18 mouse cellular contexts compared by ENCODE assay signal in the genomic region with DNA sequence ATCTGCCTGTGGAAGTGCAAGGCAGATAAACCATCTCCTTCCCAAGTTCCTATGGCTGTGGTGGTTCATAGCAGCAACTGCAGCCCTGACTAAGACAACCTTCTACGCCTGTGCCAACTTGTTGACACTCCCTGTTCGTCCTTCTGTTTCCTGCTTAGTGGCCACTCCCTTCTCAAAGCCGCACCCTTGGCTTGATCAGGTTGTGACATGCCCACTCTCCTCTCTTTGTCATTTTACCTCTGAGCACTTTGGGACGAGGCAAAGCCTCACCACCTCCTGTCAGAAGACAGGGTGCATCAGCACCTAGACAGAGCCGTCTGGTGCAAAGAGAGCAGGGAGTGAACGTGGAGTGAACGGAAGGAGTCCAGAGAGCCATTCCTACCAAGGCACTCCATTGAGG. TPM values are rescaled to one million over a fixed set of nuclear protein-coding genes. Genes with fewer than 3 reads are reported as not detected.
DNase-seq lines count a peak whose midpoint lies in the region; ATAC-seq and TF ChIP-seq lines count a peak whose summit lies in the region.
"Had no signal": no experiment of that assay in that cellular context is flagged by ENCODE, and none has a peak within 500 bp of the region (broad histone marks: within the 10 kb centered on the region; RNA-seq: fewer than 3 reads in every experiment).

No protein-coding gene starts in this region.

- H3K9ac ChIP-seq in liver, embryonic 13.5 days = no peak overlapping the region
- H3K9ac ChIP-seq in liver, embryonic 12.5 days = no peak overlapping the region
- H3K9ac ChIP-seq: limb, embryonic 12.5 days had no signal

- ATAC-seq in liver, embryonic 13.5 days (ENCODE audit: low read depth) = peak; percentile 36; the same call in 1 of the 2 replicates
- no peak for ATAC-seq in liver, embryonic 12.5 days
- ATAC-seq in granulocyte monocyte progenitor cell, adult 5-6 weeks (replicated peaks; ENCODE audit: poor library complexity, severe bottlenecking) = peak; percentile 90
- ATAC-seq in neutrophil, adult 5-6 weeks (ENCODE audit: extremely low read depth, insufficient number of reproducible peaks, low FRiP score, poor library complexity, severe bottlenecking) = peak; percentile 85
- ATAC-seq: forebrain, embryonic 14.5 days had no signal

- DNase-seq in liver, embryonic 13.5 days = no peak
- peak; percentile 32 for DNase-seq in lung, adult 2 months
- no peak for DNase-seq in right cerebral cortex, postnatal 36 days (ENCODE audit: low spot score in 2 of 2)
- DNase-seq in layer of hippocampus, adult 9-11 months = no peak
- DNase-seq in right cerebral cortex, postnatal 14 days = no peak
- DNase-seq: adrenal gland, adult 2 months; cerebellum, postnatal 10 days; gastrocnemius, postnatal 10 days; heart, postnatal 36 days; kidney, adult 11 months; kidney, postnatal 25 days; thymus, postnatal 14 days had no signal

- 38% methylated on average over 7 of the region's 7 CpGs for WGBS in liver, embryonic 13.5 days (ENCODE audit: insufficient replicate concordance)
- WGBS in liver, embryonic 12.5 days (ENCODE audit: insufficient replicate concordance) = 34% methylated on average over 7 of the region's 7 CpGs
- 45% methylated on average over 7 of the region's 7 CpGs for WGBS in lung, adult 2 months

- no peak for TF ChIP-seq CTCF in lung, adult 2 months (IDR thresholded peaks at IDR 0.05; ENCODE audit: insufficient read depth, low read length)

- no peak for TF ChIP-seq POLR2A in lung, adult 2 months (IDR thresholded peaks at IDR 0.05; ENCODE audit: borderline replicate concordance, extremely low read depth, low read depth, low read length)

- H3K4me3 ChIP-seq in liver, embryonic 13.5 days (replicated peaks) = no peak overlapping the region
- H3K4me3 ChIP-seq in liver, embryonic 12.5 days = no peak overlapping the region
- no peak overlapping the region for H3K4me3 ChIP-seq in lung, adult 2 months (replicated peaks; ENCODE audit: extremely low read depth, low read depth, low read length)
- H3K4me3 ChIP-seq: limb, embryonic 12.5 days; megakaryocyte, embryonic 14.5 days had no signal

- peaks cover 9% of the 10 kb centered on the region for H3K4me1 ChIP-seq in liver, embryonic 13.5 days (replicated peaks)
- H3K4me1 ChIP-seq in liver, embryonic 12.5 days = 0 out of 2 replicates have a peak, but pooled peaks cover 12% of the 10 kb centered on the region
- H3K4me1 ChIP-seq in lung, adult 2 months (ENCODE audit: control insufficient read depth, insufficient read depth, low read length) = no peaks in the 10 kb centered on the region
- H3K4me1 ChIP-seq: limb, embryonic 12.5 days had no signal

- H3K27me3 ChIP-seq in liver, embryonic 13.5 days = no peaks in the 10 kb centered on the region
- no peaks in the 10 kb centered on the region for H3K27me3 ChIP-seq in liver, embryonic 12.5 days (replicated peaks)
- H3K27me3 ChIP-seq: limb, embryonic 12.5 days had no signal

- H3K9me3 ChIP-seq in liver, embryonic 13.5 days (replicated peaks) = no peaks in the 10 kb centered on the region
- no peaks in the 10 kb centered on the region for H3K9me3 ChIP-seq in liver, embryonic 12.5 days (replicated peaks)

- H3K27ac ChIP-seq in liver, embryonic 13.5 days = no peak overlapping the region
- no peak overlapping the region for H3K27ac ChIP-seq in liver, embryonic 12.5 days
- H3K27ac ChIP-seq: limb, embryonic 12.5 days had no signal

- no peaks in the 10 kb centered on the region for H3K36me3 ChIP-seq in liver, embryonic 13.5 days
- no peaks in the 10 kb centered on the region for H3K36me3 ChIP-seq in liver, embryonic 12.5 days
- H3K36me3 ChIP-seq: limb, embryonic 12.5 days had no signal

- H3K4me2 ChIP-seq in liver, embryonic 13.5 days = no peak overlapping the region
- H3K4me2 ChIP-seq in liver, embryonic 12.5 days = no peak overlapping the region
- H3K4me2 ChIP-seq: limb, embryonic 12.5 days had no signal

RNA-seq across cellular contexts. Expression of gene Slc22a15, which starts 14.9 kb away (rescaled TPM):
- 1.3 and 1.6 TPM in 2 replicates for polyA plus RNA-seq in liver, embryonic 13.5 days (2015; fragmentation: Nextera tagmentation; extraction: Ambion mirVana)
- 1.6 and 1.8 TPM in 2 replicates for polyA plus RNA-seq in liver, embryonic 12.5 days (2016; fragmentation: Nextera tagmentation; extraction: Ambion mirVana)
- 5.1 and 11.0 TPM in 2 replicates for total RNA-seq in granulocyte monocyte progenitor cell, adult 5-6 weeks (2014; fragmentation: Nextera tagmentation)
- 4.4 and 4.5 TPM in 2 replicates for total RNA-seq in granulocyte monocyte progenitor cell, adult 5-6 weeks (2017)
- 11.0 and 11.6 TPM in 2 replicates for polyA plus RNA-seq in lung, adult 2 months (2012; rRNA removed)
- 41.7 and 42.6 TPM in 2 replicates for total RNA-seq in neutrophil, adult 5-6 weeks (2017)
